Mouse (Mus musculus) MEL (cell line): Measurements from ENCODE around the gene Mob3a. TPM values are rescaled to one million over a fixed set of nuclear protein-coding genes. Genes with fewer than 3 reads are reported as not detected.

Experiments
- DNase-seq: peaks from one replicate; pipeline ENCODE4 v3.0.0; 2011; ENCODE audit warnings: low read depth, low spot score
- H3K27ac ChIP-seq: 2 replicates; pipeline ENCODE4 v1.5.1; 2012; ENCODE audit warnings: low read depth, mild to moderate bottlenecking, control low read depth, low read length, moderate library complexity; ENCODE audit not compliant: control insufficient read depth
- H3K27me3 ChIP-seq, 2 experiments: fragments of 150-350 bp in 1 of 2; sonication (generic) in 1 of 2; 2 replicates each; pipeline ENCODE4 v1.6.1; 2012; ENCODE audit warnings: low read length in 2 of 2, mild to moderate bottlenecking in 2 of 2, improper control_type of control experiment in 1 of 2, moderate library complexity in 1 of 2; ENCODE audit not compliant: insufficient read depth in 2 of 2, control insufficient read depth in 1 of 2
- H3K36me3 ChIP-seq, 2 experiments: 2 replicates each; pipeline ENCODE4 v1.6.1; 2012 to 2014; ENCODE audit warnings: low read length in 2 of 2, improper control_type of control experiment in 1 of 2, inconsistent platforms in 1 of 2, mild to moderate bottlenecking in 1 of 2; ENCODE audit not compliant: insufficient read depth in 2 of 2, control insufficient read depth in 1 of 2
- H3K4me1 ChIP-seq, 2 experiments: fragments of 150-350 bp in 1 of 2; sonication (generic) in 1 of 2; 2 replicates each; pipeline ENCODE4 v1.6.1; 2012; ENCODE audit warnings: low read length in 2 of 2, improper control_type of control experiment in 1 of 2, mild to moderate bottlenecking in 1 of 2; ENCODE audit not compliant: insufficient read depth in 2 of 2, control insufficient read depth in 1 of 2
- H3K4me3 ChIP-seq, 2 experiments: fragments of 150-350 bp in 1 of 2; sonication (generic) in 1 of 2; 2 replicates each; pipeline ENCODE4 v1.5.1; 2012; ENCODE audit warnings: low read depth in 2 of 2, low read length in 2 of 2, mild to moderate bottlenecking in 2 of 2, moderate library complexity in 2 of 2, control low read depth in 1 of 2, improper control_type of control experiment in 1 of 2; ENCODE audit not compliant: control insufficient read depth in 1 of 2, insufficient read depth in 1 of 2
- H3K79me2 ChIP-seq: 2 replicates; pipeline ENCODE4 v1.6.1; 2012; ENCODE audit warnings: mild to moderate bottlenecking, low read length, moderate library complexity; ENCODE audit not compliant: control insufficient read depth, poor library complexity, insufficient read depth
- H3K9ac ChIP-seq: 2 replicates; pipeline ENCODE4 v1.6.1; 2012; ENCODE audit warnings: low read depth, mild to moderate bottlenecking, control low read depth, low read length, moderate library complexity; ENCODE audit not compliant: control insufficient read depth, poor library complexity, severe bottlenecking
- H3K9me3 ChIP-seq: fragments of 150-350 bp; sonication (generic); replicated peaks from 2 replicates; pipeline ENCODE4 v1.6.1; 2012; ENCODE audit warnings: mild to moderate bottlenecking, low read length, improper control_type of control experiment, moderate library complexity; ENCODE audit not compliant: insufficient read depth
- CHD1 ChIP-seq: IDR thresholded peaks from 2 replicates; pipeline ENCODE4 v1.6.1; 2012; ENCODE audit warnings: low read depth, mild to moderate bottlenecking, inconsistent platforms, low read length, improper control_type of control experiment
- CTCF ChIP-seq, 3 experiments: IDR thresholded peaks in 2 of 3; conservative IDR thresholded peaks in 1 of 3; 2 replicates each; pipeline ENCODE4 v1.5.1; 2011 to 2012; ENCODE audit warnings: low read length in 3 of 3, low read depth in 2 of 3, mild to moderate bottlenecking in 2 of 3, improper control_type of control experiment in 1 of 3, inconsistent platforms in 1 of 3, mixed read lengths in 1 of 3, moderate library complexity in 1 of 3; ENCODE audit not compliant: control insufficient read depth in 1 of 3, insufficient read depth in 1 of 3, poor library complexity in 1 of 3, severe bottlenecking in 1 of 3
- ELF1 ChIP-seq: IDR thresholded peaks from 2 replicates; pipeline ENCODE4 v1.6.1; 2014; ENCODE audit warnings: low read depth, mild to moderate bottlenecking, inconsistent platforms, low read length, improper control_type of control experiment, moderate library complexity
- EP300 ChIP-seq, 2 experiments: IDR thresholded peaks; 2 replicates each; pipeline ENCODE4 v1.6.1; 2011; ENCODE audit warnings: improper control_type of control experiment in 2 of 2, low read length in 2 of 2, low read depth in 1 of 2, mild to moderate bottlenecking in 1 of 2
- ETS1 ChIP-seq: IDR thresholded peaks from 2 replicates; pipeline ENCODE4 v1.6.1; 2012; ENCODE audit warnings: low read depth, mild to moderate bottlenecking, inconsistent platforms, low read length, improper control_type of control experiment, moderate library complexity
- GABPA ChIP-seq: IDR thresholded peaks from 2 replicates; pipeline ENCODE4 v1.6.1; 2012; ENCODE audit warnings: low read depth, mild to moderate bottlenecking, inconsistent platforms, low read length, improper control_type of control experiment, moderate library complexity
- GATA1 ChIP-seq: IDR thresholded peaks from 2 replicates; pipeline ENCODE4 v1.6.1; 2011; ENCODE audit warnings: low read depth, low read length, improper control_type of control experiment
- HCFC1 ChIP-seq: IDR thresholded peaks from 2 replicates; pipeline ENCODE4 v1.6.1; 2012; ENCODE audit warnings: low read depth, mild to moderate bottlenecking, inconsistent platforms, low read length, improper control_type of control experiment, moderate library complexity
- JUND ChIP-seq: IDR thresholded peaks from 2 replicates; pipeline ENCODE4 v1.6.1; 2011; ENCODE audit warnings: low read depth, mild to moderate bottlenecking, improper control_type of control experiment, low read length
- KAT2A ChIP-seq: conservative IDR thresholded peaks from 2 replicates; pipeline ENCODE4 v1.6.1; 2012; ENCODE audit warnings: low read depth, low read length, improper control_type of control experiment, inconsistent platforms
- MAX ChIP-seq: IDR thresholded peaks from 2 replicates; pipeline ENCODE4 v1.6.1; 2011; ENCODE audit warnings: low read length, improper control_type of control experiment
- MAZ ChIP-seq: IDR thresholded peaks from 2 replicates; pipeline ENCODE4 v1.6.1; 2012; ENCODE audit warnings: low read depth, mild to moderate bottlenecking, inconsistent platforms, low read length, improper control_type of control experiment
- MYC ChIP-seq: IDR thresholded peaks from 2 replicates; pipeline ENCODE4 v1.6.1; 2011; ENCODE audit warnings: low read depth, mild to moderate bottlenecking, low read length, improper control_type of control experiment, moderate library complexity
- POLR2A ChIP-seq, 2 experiments: IDR thresholded peaks; 2 replicates each; pipeline ENCODE4 v1.6.1; 2011 to 2012; ENCODE audit warnings: low read length in 2 of 2, mild to moderate bottlenecking in 2 of 2, control low read depth in 1 of 2, improper control_type of control experiment in 1 of 2, low read depth in 1 of 2, moderate library complexity in 1 of 2; ENCODE audit not compliant: control insufficient read depth in 1 of 2, insufficient read depth in 1 of 2, poor library complexity in 1 of 2
- POLR2AphosphoS2 ChIP-seq: IDR thresholded peaks from 2 replicates; pipeline ENCODE4 v1.6.1; 2011; ENCODE audit warnings: low read length, improper control_type of control experiment
- POLR2AphosphoS5 ChIP-seq: IDR thresholded peaks from 2 replicates; pipeline ENCODE4 v1.6.1; 2012; ENCODE audit warnings: low read depth, borderline replicate concordance, mild to moderate bottlenecking, inconsistent platforms, low read length, moderate library complexity, mixed read lengths
- RCOR1 ChIP-seq: IDR thresholded peaks from 2 replicates; pipeline ENCODE4 v1.6.1; 2012; ENCODE audit warnings: low read depth, mild to moderate bottlenecking, inconsistent platforms, low read length, improper control_type of control experiment
- SIN3A ChIP-seq: IDR thresholded peaks from 2 replicates; pipeline ENCODE4 v1.6.1; 2012; ENCODE audit warnings: low read length, improper control_type of control experiment, inconsistent platforms
- TAL1 ChIP-seq: IDR thresholded peaks from 2 replicates; pipeline ENCODE4 v1.6.1; 2012; ENCODE audit warnings: mild to moderate bottlenecking, inconsistent platforms, low read length, moderate library complexity, mixed read lengths
- TBP ChIP-seq: IDR thresholded peaks from 2 replicates; pipeline ENCODE4 v1.8.0; 2011; ENCODE audit warnings: low read depth, low read length, improper control_type of control experiment
- TCF12 ChIP-seq: IDR thresholded peaks from 2 replicates; pipeline ENCODE4 v1.6.1; 2014; ENCODE audit warnings: low read depth, mild to moderate bottlenecking, inconsistent platforms, low read length, improper control_type of control experiment, moderate library complexity
- UBTF ChIP-seq: IDR thresholded peaks from 2 replicates; pipeline ENCODE4 v1.6.1; 2012; ENCODE audit warnings: low read depth, mild to moderate bottlenecking, inconsistent platforms, low read length, improper control_type of control experiment, moderate library complexity, borderline replicate concordance; ENCODE audit not compliant: insufficient read depth
- USF2 ChIP-seq, 2 experiments: IDR thresholded peaks; 2 replicates each; pipeline ENCODE4 v1.6.1; 2011 to 2012; ENCODE audit warnings: improper control_type of control experiment in 2 of 2, low read length in 2 of 2, borderline replicate concordance in 1 of 2, inconsistent platforms in 1 of 2, low read depth in 1 of 2, mild to moderate bottlenecking in 1 of 2; ENCODE audit not compliant: insufficient read depth in 1 of 2
- ZMIZ1 ChIP-seq: IDR thresholded peaks from 2 replicates; pipeline ENCODE4 v1.6.1; 2012; ENCODE audit warnings: low read depth, mild to moderate bottlenecking, inconsistent platforms, low read length, improper control_type of control experiment, moderate library complexity
- ZNF384 ChIP-seq: IDR thresholded peaks from 2 replicates; pipeline ENCODE4 v1.6.1; 2012; ENCODE audit warnings: low read depth, mild to moderate bottlenecking, inconsistent platforms, low read length, improper control_type of control experiment
- polyA plus RNA-seq, 2 experiments: library from polyadenylated mRNA; stranded (reverse) in 1 of 2; unstranded in 1 of 2; fragments of >175 nt in 1 of 2; fragments of >200 nt in 1 of 2; gene quantifications; 2 replicates each; pipeline versions ENCODE4 v1.2.1 to v1.2.4; 2012; ENCODE audit warnings: low replicate concordance in 2 of 2, low read depth in 1 of 2; ENCODE audit not compliant: insufficient read length in 2 of 2, insufficient read depth in 1 of 2, missing spikeins in 1 of 2
- total RNA-seq: library from RNA; depleted of rRNA; stranded (reverse); fragments of 300-350 nt; gene quantifications from 2 replicates; pipeline ENCODE4 v1.2.3, GENCODE M21; 2012

The Mob3a gene
- total and polyA plus RNA-seq, 3 experiments = 38.3 to 63.4 TPM; not detected in 1

GRCm38 (mm10) chr10:80687850-80688249, 13.9 kb downstream of the Mob3a start (continued):
- no peak for TF ChIP-seq ZMIZ1
- TF ChIP-seq HCFC1 = no peak
- TF ChIP-seq JUND = no peak
- no peak for TF ChIP-seq TAL1
- TF ChIP-seq ELF1 = no peak
- TF ChIP-seq KAT2A = no peak
- TF ChIP-seq CTCF (IDR thresholded peaks at IDR 0.05 in 2 of 3, conservative IDR thresholded peaks at IDR 0.05 in 1 of 3; ENCODE audit: control insufficient read depth in 1 of 3, insufficient read depth in 1 of 3, low read depth in 2 of 3, low read length in 3 of 3, poor library complexity in 1 of 3, severe bottlenecking in 1 of 3) = peak; percentile 52 to 75 (median 67)
- TF ChIP-seq CHD1 = no peak
- TF ChIP-seq UBTF = no peak
- TF ChIP-seq POLR2AphosphoS2 = no peak
- TF ChIP-seq ZNF384 = no peak

DNA sequence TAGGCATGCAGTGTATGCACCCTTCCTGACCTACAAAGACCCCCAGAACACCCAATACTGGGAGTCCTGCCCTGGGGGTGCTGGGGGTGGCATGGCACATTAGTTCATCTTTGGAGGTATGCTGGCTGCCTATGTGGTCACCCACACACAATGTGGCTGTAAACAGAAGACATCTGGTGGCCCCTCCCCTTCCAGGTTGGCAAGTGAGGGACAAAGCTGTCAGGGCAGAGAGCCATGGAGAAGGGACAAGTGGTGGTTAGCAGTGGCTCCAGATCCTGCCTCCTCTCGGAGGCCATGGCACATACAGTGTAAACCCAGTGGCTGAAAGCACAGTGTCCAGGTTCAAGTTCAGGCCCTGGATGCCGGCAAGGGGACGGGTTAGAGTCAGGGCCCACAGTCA, 15.2 kb downstream of the Mob3a start:
- Histone ChIP-seq H3K36me3 (peaks cover 5 to 17% of the 10 kb centered on the region in 2 experiments; a peak in 3 of 4 replicates), H3K27ac (no peak overlapping the region)
- TF ChIP-seq USF2 (IDR thresholded peaks at IDR 0.05; ENCODE audit: borderline replicate concordance in 1 of 2, insufficient read depth in 1 of 2, low read depth in 1 of 2, low read length in 2 of 2) (no peak), TBP (no peak), GABPA (no peak), POLR2AphosphoS5 (no peak), POLR2AphosphoS2 (no peak), MAX (no peak), POLR2A (IDR thresholded peaks at IDR 0.05; ENCODE audit: control insufficient read depth in 1 of 2, insufficient read depth in 1 of 2, low read depth in 1 of 2, low read length in 2 of 2, poor library complexity in 1 of 2) (no peak), JUND (no peak)

DNA sequence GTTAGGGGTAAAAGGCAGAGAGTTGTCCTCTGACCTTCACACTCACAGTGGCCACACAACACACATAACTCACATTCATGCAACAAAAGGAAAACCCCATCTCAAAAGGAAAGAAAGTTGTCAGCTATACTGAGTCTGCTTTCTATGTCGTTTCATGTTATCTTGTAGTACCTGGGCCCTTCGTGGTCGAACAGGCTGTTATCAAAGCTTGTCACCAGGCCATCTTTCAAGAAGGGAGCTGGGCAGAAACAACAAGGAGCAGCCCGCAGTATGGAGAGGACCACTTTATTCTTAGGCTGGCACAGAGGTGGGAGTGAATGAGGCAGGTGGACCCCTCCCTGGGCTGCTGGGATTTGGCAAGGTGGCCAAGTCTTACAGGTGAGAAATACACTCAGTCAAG, 16.8 kb downstream of the Mob3a start:
- Histone ChIP-seq H3K9ac (no peak overlapping the region; the same call in 1 of the 2 replicates), H3K27me3 (no peaks in the 10 kb centered on the region), H3K9me3 (no peaks in the 10 kb centered on the region), H3K79me2 (no peaks in the 10 kb centered on the region), H3K36me3 (peaks cover 5 to 19% of the 10 kb centered on the region in 2 experiments; a peak in 3 of 4 replicates), H3K27ac (peak overlapping the region; percentile 75), H3K4me3 (no peak overlapping the region), H3K4me1 (peaks cover 8 to 23% of the 10 kb centered on the region in 2 experiments)
- TF ChIP-seq MYC (no peak), HCFC1 (no peak), ELF1 (no peak), MAZ (no peak), EP300 (IDR thresholded peaks at IDR 0.05; ENCODE audit: low read depth in 1 of 2, low read length in 2 of 2) (peak; percentile 83 to 91), TCF12 (peak; percentile 95), RCOR1 (peak; percentile 63; the same call in 1 of the 2 replicates), ETS1 (peak; percentile 64; the same call in 1 of the 2 replicates), ZMIZ1 (0 out of 2 replicates have a peak, but pooled peaks have one; percentile 22), TAL1 (peak; percentile 93), SIN3A (peak; percentile 83; the same call in 1 of the 2 replicates), GATA1 (peak; percentile 90)
- DNase-seq = peak; percentile 81

More for the DNA sequence above, 15.2 kb downstream of the Mob3a start:
- H3K79me2 ChIP-seq = no peaks in the 10 kb centered on the region
- no peaks in the 10 kb centered on the region for H3K27me3 ChIP-seq
- H3K9ac ChIP-seq = no peak overlapping the region
- H3K4me3 ChIP-seq = no peak overlapping the region
- no peak for DNase-seq
- H3K4me1 ChIP-seq = peaks cover 6 to 19% of the 10 kb centered on the region in 2 experiments
- H3K9me3 ChIP-seq = no peaks in the 10 kb centered on the region
